Mouse (Mus musculus) embryonic facial prominence, embryonic 14.5 days (tissue): ENCODE data around the gene Itprip. TPM values are rescaled to one million over a fixed set of nuclear protein-coding genes. Genes with fewer than 3 reads are reported as not detected.

Experiments used
- ATAC-seq: fragments of 200-750 bp; cut with Nextera tagmentation; 2 replicates; pipeline ENCODE4 v1.8.0; 2017; ENCODE audit warnings: low read depth, moderate number of reproducible peaks, moderate TSS enrichment
- DNase-seq: peaks from one replicate; pipeline ENCODE4 v3.0.0-alpha.2; 2015; ENCODE audit warnings: low spot score
- H3K27ac ChIP-seq: fragments of 300-500 bp; sonication (generic); replicated peaks from 2 replicates; pipeline ENCODE4 v1.5.1; 2014; ENCODE audit warnings: low read depth, mild to moderate bottlenecking, low read length, moderate library complexity
- H3K27me3 ChIP-seq: fragments of 300-500 bp; sonication (generic); replicated peaks from 2 replicates; pipeline ENCODE4 v1.6.1; 2014; ENCODE audit warnings: low read length; ENCODE audit not compliant: control insufficient read depth, insufficient read depth
- H3K36me3 ChIP-seq: fragments of 300-500 bp; sonication (generic); 2 replicates; pipeline ENCODE4 v1.6.1; 2014; ENCODE audit warnings: low read length, mixed read lengths; ENCODE audit not compliant: control insufficient read depth, insufficient read depth
- H3K4me1 ChIP-seq: fragments of 300-500 bp; sonication (generic); 2 replicates; pipeline ENCODE4 v1.6.1; 2014; ENCODE audit warnings: antibody characterized with exemption, low read length; ENCODE audit not compliant: control insufficient read depth, insufficient read depth
- H3K4me2 ChIP-seq: fragments of 300-500 bp; sonication (generic); 2 replicates; pipeline ENCODE4 v1.6.1; 2014; ENCODE audit warnings: low read depth, mild to moderate bottlenecking, low read length, moderate library complexity, mixed read lengths
- H3K4me3 ChIP-seq: fragments of 300-500 bp; sonication (generic); 2 replicates; pipeline ENCODE4 v1.5.1; 2014; ENCODE audit warnings: low read depth, mild to moderate bottlenecking, low read length
- H3K9ac ChIP-seq: fragments of 300-500 bp; sonication (generic); 2 replicates; pipeline ENCODE4 v1.6.1; 2014; ENCODE audit warnings: low read depth, mild to moderate bottlenecking, low read length, moderate library complexity, mixed read lengths
- H3K9me3 ChIP-seq: fragments of 300-500 bp; sonication (generic); 2 replicates; pipeline ENCODE4 v1.6.1; 2016; ENCODE audit warnings: low read length; ENCODE audit not compliant: control insufficient read depth
- WGBS: fragments of 180-500 bp; shearing (Covaris S2); extraction: QIAGEN DNeasy Blood & Tissue Kit; methylation state at CpG from one replicate; pipeline ENCODE4 v1.1.7; 2014; 5-methylcytosine and 5-hydroxymethylcytosine counted together
- polyA plus RNA-seq: library from polyadenylated mRNA; unstranded; fragments of >200 nt; fragmentation: Nextera tagmentation; extraction: Ambion mirVana; gene quantifications from 2 replicates; pipeline ENCODE4 v1.2.1, GENCODE M21; 2014

The Itprip gene
- polyA plus RNA-seq, 1 experiment from 2014 or later = 10.7 TPM

DNA sequence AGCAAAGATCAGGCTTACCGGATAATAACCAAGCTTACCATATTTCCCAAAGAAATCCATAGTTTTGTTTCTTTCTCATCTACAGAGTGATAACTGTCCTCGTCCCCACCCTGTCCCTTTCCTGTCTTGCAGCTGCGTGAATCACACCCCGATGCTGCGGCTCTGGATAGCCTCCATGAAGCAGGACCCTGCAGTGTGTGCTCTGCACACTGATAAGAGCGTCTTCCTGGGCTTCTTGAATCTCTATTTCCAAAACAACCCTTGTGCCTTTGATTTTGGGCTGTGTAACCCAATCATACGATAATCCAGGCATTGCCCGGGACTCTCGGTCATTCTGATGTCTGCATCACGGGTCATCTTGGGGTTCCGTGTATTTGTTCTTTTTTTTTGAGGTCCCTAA lies 33.2 kb downstream of the Itprip start:
- no peaks in the 10 kb centered on the region for H3K9me3 ChIP-seq
- H3K27me3 ChIP-seq = no peaks in the 10 kb centered on the region
- H3K9ac ChIP-seq = no peak overlapping the region
- DNase-seq = no peak
- H3K4me1 ChIP-seq = peaks cover 10% of the 10 kb centered on the region; the same call in 1 of the 2 replicates
- no peak overlapping the region for H3K4me3 ChIP-seq
- 76% methylated on average over 11 of the region's 11 CpGs for WGBS
- no peak overlapping the region for H3K4me2 ChIP-seq
- ATAC-seq = no peak
- H3K36me3 ChIP-seq = no peaks in the 10 kb centered on the region
- H3K27ac ChIP-seq = no peak overlapping the region

DNA sequence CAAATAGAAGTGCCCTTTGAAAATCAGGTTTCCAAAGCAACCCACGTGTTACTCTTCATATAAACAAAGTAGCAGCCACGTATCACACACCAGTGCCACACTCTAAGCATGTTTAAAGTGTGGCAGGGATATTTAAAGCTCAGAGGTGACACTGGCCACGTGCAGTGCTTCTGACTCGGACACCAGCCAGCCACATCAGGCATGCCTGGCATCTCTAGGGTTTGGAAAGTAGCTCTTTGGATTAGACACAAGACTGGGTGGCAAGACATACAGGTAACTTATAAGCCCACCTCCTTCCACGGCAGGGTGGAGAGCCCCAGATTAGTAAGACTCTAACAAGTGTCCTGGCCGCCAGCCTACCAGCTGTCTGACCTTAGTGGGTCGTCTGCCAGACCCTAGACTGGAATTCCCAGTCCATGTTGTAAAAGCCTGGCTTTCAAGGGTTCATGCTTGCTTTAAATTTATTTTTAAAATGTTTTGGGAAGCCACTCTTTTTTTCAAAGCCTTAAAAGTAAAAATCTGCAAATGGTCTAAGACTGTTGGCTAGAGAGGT lies 33.8 kb downstream of the Itprip start:
- H3K4me2 ChIP-seq = no peak overlapping the region
- WGBS = 60% methylated on average over 7 of the region's 7 CpGs
- H3K9me3 ChIP-seq = no peaks in the 10 kb centered on the region
- no peak overlapping the region for H3K27ac ChIP-seq
- ATAC-seq (no peak), DNase-seq (no peak)
- H3K27me3 ChIP-seq = no peaks in the 10 kb centered on the region
- peaks cover 4% of the 10 kb centered on the region; the same call in 1 of the 2 replicates for H3K4me1 ChIP-seq
- no peaks in the 10 kb centered on the region for H3K36me3 ChIP-seq
- H3K4me3 ChIP-seq = no peak overlapping the region
- H3K9ac ChIP-seq = no peak overlapping the region

DNA sequence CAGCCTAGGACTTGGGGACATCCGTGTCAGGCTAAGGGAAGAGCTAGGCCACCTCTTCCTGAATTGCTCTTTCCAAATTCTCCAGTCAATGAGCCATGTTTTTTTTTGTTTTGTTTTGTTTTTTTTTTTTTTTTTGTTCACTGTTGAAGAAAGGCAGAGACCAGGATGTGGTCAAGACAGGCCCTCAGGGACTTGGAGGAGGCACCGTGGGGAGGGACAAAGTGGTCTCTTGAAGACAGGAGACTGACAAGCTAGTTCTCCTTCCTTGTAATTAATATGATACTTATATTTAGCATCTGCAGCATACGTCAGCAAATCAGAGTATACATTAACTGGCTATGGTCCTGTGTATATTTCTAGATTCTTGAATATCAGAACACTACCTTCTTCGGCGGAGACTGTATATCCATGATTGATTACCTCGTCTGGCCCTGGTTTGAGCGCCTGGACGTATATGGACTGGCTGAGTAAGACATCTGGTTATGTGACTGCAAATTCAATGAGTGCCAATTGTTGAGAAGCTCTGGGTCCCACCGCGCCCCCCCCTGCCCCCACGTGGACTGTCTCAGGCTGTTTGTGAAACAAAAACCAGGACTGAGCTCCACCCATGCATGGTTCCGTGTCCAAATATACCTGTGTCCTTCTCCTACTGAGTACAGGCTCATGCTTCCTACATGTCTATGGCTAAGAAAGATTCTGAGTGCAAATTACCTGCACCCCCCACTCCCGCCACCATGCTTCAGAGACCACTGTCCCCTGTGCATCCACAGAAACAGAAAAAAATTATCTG lies 34.6 kb downstream of the Itprip start:
- ATAC-seq = no peak
- H3K4me3 ChIP-seq = no peak overlapping the region
- no peak for DNase-seq
- 64% methylated on average over 13 of the region's 13 CpGs for WGBS
- no peak overlapping the region for H3K9ac ChIP-seq
- H3K4me2 ChIP-seq = no peak overlapping the region
- no peaks in the 10 kb centered on the region for H3K9me3 ChIP-seq
- H3K27ac ChIP-seq = no peak overlapping the region
- H3K4me1 ChIP-seq = no peaks in the 10 kb centered on the region
- H3K36me3 ChIP-seq = no peaks in the 10 kb centered on the region
- H3K27me3 ChIP-seq = no peaks in the 10 kb centered on the region

- 36% methylated on average over 9 of the region's 9 CpGs for WGBS
Observed at GRCm38 (mm10) chr19:47882882-47883254, 36.2 kb downstream of the Itprip start.

DNA sequence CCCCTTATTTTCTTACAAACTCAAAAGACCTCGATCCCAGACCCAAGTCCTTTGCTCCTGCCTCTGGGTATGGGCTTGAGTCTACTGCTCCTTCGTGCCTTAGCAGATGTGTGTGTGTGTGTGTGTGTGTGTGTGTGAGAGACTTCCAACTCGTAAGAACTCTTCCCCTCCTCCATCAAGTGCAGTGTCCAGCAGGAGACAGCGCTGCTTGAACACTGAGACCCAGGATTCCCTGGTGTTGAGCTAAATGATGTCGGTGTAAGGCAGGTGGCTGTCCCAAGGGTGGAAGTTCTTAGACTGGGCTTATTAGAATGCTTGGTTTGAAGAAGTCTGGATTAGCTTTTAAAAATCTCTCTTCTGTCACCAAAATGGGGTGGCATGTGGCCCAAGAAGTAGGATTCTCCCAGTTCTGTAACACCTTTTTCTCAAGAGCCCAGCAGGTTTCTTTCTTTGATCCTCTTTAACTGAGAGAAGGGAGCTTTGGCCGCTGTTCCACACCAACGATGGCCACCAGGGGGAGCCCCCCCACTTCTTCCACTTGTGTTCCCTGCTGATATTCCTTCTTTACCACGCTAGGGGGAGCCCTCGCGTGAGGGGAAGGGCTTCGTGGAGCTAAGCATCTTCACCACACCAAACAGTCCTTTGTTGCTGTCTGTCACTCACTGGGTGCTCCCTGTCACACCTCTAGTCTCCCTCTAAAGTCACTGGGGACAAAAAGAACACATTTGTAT lies 36.8 kb downstream of the Itprip start:
- no peak overlapping the region for H3K4me3 ChIP-seq
- WGBS = 27% methylated on average over 11 of the region's 11 CpGs
- ATAC-seq (peak; percentile 68), DNase-seq (peak; percentile 87)
- no peaks in the 10 kb centered on the region for H3K4me1 ChIP-seq
- H3K9ac ChIP-seq = no peak overlapping the region
- H3K36me3 ChIP-seq = no peaks in the 10 kb centered on the region
- H3K4me2 ChIP-seq = no peak overlapping the region
- H3K27ac ChIP-seq = no peak overlapping the region
- no peaks in the 10 kb centered on the region for H3K27me3 ChIP-seq
- H3K9me3 ChIP-seq = no peaks in the 10 kb centered on the region

More at GRCm38 (mm10) chr19:47882882-47883254, 36.2 kb downstream of the Itprip start:
- DNase-seq = no peak
- Histone ChIP-seq H3K9me3 (no peaks in the 10 kb centered on the region), H3K4me3 (no peak overlapping the region), H3K27ac (no peak overlapping the region), H3K36me3 (no peaks in the 10 kb centered on the region), H3K27me3 (no peaks in the 10 kb centered on the region), H3K4me2 (no peak overlapping the region), H3K9ac (no peak overlapping the region), H3K4me1 (no peaks in the 10 kb centered on the region)
- ATAC-seq = peak; percentile 24; the same call in 1 of the 2 replicates

DNA sequence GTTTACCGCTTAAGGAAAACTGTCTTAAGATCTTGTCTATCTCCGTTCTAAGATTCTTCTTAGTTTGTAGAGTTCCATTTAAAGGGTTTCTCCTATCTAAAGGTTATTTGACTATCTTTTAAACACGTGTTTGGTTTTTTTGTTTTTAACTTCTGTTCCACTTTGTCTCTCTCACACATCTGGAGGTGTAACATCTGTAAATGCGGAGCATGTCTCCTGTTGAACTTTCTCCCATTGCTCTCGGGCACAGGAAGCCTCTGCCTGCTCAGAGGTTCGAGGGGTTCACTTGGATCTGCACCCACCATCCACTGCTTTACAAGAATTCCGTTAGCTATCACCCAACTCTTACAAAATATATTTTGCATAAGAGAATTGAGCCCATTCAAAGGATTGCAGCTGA lies 37.6 kb downstream of the Itprip start:
- Histone ChIP-seq H3K4me2 (no peak overlapping the region), H3K36me3 (no peaks in the 10 kb centered on the region), H3K9me3 (no peaks in the 10 kb centered on the region), H3K4me1 (no peaks in the 10 kb centered on the region), H3K9ac (no peak overlapping the region), H3K27me3 (no peaks in the 10 kb centered on the region), H3K4me3 (no peak overlapping the region), H3K27ac (no peak overlapping the region)
- ATAC-seq = no peak
- DNase-seq = no peak
- WGBS = 72% methylated on average over 7 of the region's 7 CpGs

- H3K27ac ChIP-seq = no peak overlapping the region
- no peak overlapping the region for H3K9ac ChIP-seq
- WGBS = 71% methylated on average over 15 of the region's 15 CpGs
- H3K4me1 ChIP-seq = no peaks in the 10 kb centered on the region
- no peaks in the 10 kb centered on the region for H3K36me3 ChIP-seq
- no peaks in the 10 kb centered on the region for H3K9me3 ChIP-seq
- no peaks in the 10 kb centered on the region for H3K27me3 ChIP-seq
- H3K4me3 ChIP-seq = no peak overlapping the region
- DNase-seq = no peak
- H3K4me2 ChIP-seq = no peak overlapping the region
- no peak for ATAC-seq
Observed at GRCm38 (mm10) chr19:47876252-47876651, 42.8 kb downstream of the Itprip start.

DNA sequence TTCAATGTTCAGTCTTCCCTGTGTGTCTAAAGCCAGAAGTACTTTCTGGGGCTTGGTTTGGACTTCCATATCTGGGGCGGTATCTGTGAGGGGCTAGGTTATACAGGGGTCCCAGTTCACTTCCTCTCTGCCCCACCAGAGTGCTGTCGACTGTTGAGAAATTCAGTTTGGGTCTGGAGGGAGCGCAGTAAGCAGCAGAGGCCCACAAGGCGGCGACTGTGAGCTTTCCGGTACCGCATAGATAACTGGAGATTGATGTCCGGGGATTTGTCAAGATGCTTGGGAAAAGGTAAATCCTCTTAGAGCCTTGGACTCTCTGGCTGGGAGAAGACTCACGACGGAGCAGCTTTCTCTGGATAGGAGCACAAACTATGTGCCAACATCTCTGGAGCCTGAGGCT lies 47.6 kb downstream of the Itprip start:
- no peak for ATAC-seq
- Histone ChIP-seq H3K4me1 (no peaks in the 10 kb centered on the region), H3K9me3 (no peaks in the 10 kb centered on the region), H3K27me3 (no peaks in the 10 kb centered on the region), H3K27ac (no peak overlapping the region), H3K4me2 (no peak overlapping the region), H3K9ac (no peak overlapping the region), H3K4me3 (no peak overlapping the region), H3K36me3 (no peaks in the 10 kb centered on the region)
- WGBS = 32% methylated on average over 10 of the region's 10 CpGs
- no peak for DNase-seq
